In genomic region chr1:93669941-93670340, GRCm38 (mm10) we compare ENCODE assay signal across 21 mouse cellular contexts. TPM values are rescaled to one million over a fixed set of nuclear protein-coding genes. Genes with fewer than 3 reads are reported as not detected.
DNase-seq lines count a peak whose midpoint lies in the region; ATAC-seq lines count a peak whose summit lies in the region.
"Had no signal": no experiment of that assay in that cellular context is flagged by ENCODE, and none has a peak within 500 bp of the region (broad histone marks: within the 10 kb centered on the region; RNA-seq: fewer than 3 reads in every experiment).

No protein-coding gene starts in this region.

- H3K4me3 ChIP-seq in heart, embryonic 13.5 days, result no peak overlapping the region
- no peak overlapping the region for H3K4me3 ChIP-seq in midbrain, embryonic 13.5 days (replicated peaks)
- no peak overlapping the region for H3K4me3 ChIP-seq in midbrain, embryonic 14.5 days (replicated peaks; ENCODE audit: low read depth, low read length)
- H3K4me3 ChIP-seq: embryonic facial prominence, embryonic 12.5 days had no signal

- H3K36me3 ChIP-seq in heart, embryonic 13.5 days, result no peaks in the 10 kb centered on the region
- H3K36me3 ChIP-seq in midbrain, embryonic 13.5 days, result no peaks in the 10 kb centered on the region
- no peaks in the 10 kb centered on the region for H3K36me3 ChIP-seq in midbrain, embryonic 14.5 days (ENCODE audit: control insufficient read depth, insufficient read depth, low read length)
- H3K36me3 ChIP-seq: embryonic facial prominence, embryonic 12.5 days; embryonic facial prominence, embryonic 15.5 days; G1E; hindbrain, embryonic 13.5 days had no signal

- H3K9ac ChIP-seq in heart, embryonic 13.5 days, result no peak overlapping the region
- H3K9ac ChIP-seq in midbrain, embryonic 13.5 days (replicated peaks), result no peak overlapping the region
- H3K9ac ChIP-seq in midbrain, embryonic 14.5 days (replicated peaks; ENCODE audit: low read length), result no peak overlapping the region
- H3K9ac ChIP-seq: embryonic facial prominence, embryonic 15.5 days had no signal

- DNase-seq in heart, adult 18-20 months, result no peak
- no peak for DNase-seq in midbrain, embryonic 14.5 days
- DNase-seq in retina, postnatal 1 day, result peak; percentile 57
- DNase-seq in cerebellum, postnatal 14 days, result no peak
- DNase-seq: adrenal gland, postnatal 10 days; adrenal gland, postnatal 36 days; B cell, adult 2 months; cerebellum, adult 18-20 months; cerebellum, adult 9-10 months; cerebellum, postnatal 25 days; gastrocnemius, postnatal 10 days; gastrocnemius, postnatal 36 days had no signal

- H3K4me1 ChIP-seq in heart, embryonic 13.5 days, result peaks cover 23% of the 10 kb centered on the region
- H3K4me1 ChIP-seq in midbrain, embryonic 13.5 days (replicated peaks), result peaks cover 15% of the 10 kb centered on the region
- peaks cover 9% of the 10 kb centered on the region; the same call in 1 of the 2 replicates for H3K4me1 ChIP-seq in midbrain, embryonic 14.5 days (ENCODE audit: control insufficient read depth, insufficient read depth, low read length)

- no peak for ATAC-seq in heart, embryonic 13.5 days (ENCODE audit: extremely low read depth, insufficient number of reproducible peaks, low FRiP score, low TSS enrichment)
- ATAC-seq in midbrain, embryonic 13.5 days, result no peak
- ATAC-seq in midbrain, embryonic 14.5 days (ENCODE audit: low FRiP score, low TSS enrichment), result no peak
- ATAC-seq: inflammation-experienced regulatory T-cells, adult 6 months; Patski had no signal

- no peak overlapping the region for H3K27ac ChIP-seq in heart, embryonic 13.5 days (replicated peaks)
- no peak overlapping the region for H3K27ac ChIP-seq in midbrain, embryonic 13.5 days
- H3K27ac ChIP-seq in midbrain, embryonic 14.5 days (replicated peaks; ENCODE audit: low read depth, low read length), result no peak overlapping the region
- H3K27ac ChIP-seq: embryonic facial prominence, embryonic 12.5 days; embryonic facial prominence, embryonic 15.5 days had no signal

- H3K9me3 ChIP-seq in heart, embryonic 13.5 days, result no peaks in the 10 kb centered on the region
- H3K9me3 ChIP-seq in midbrain, embryonic 13.5 days, result no peaks in the 10 kb centered on the region; the same call in 1 of the 2 replicates
- no peaks in the 10 kb centered on the region for H3K9me3 ChIP-seq in midbrain, embryonic 14.5 days (ENCODE audit: control insufficient read depth, low read length)
- H3K9me3 ChIP-seq: embryonic facial prominence, embryonic 12.5 days; embryonic facial prominence, embryonic 15.5 days; hindbrain, embryonic 13.5 days had no signal

- no peaks in the 10 kb centered on the region for H3K27me3 ChIP-seq in heart, embryonic 13.5 days (replicated peaks)
- peaks cover 5% of the 10 kb centered on the region; the same call in 1 of the 2 replicates for H3K27me3 ChIP-seq in midbrain, embryonic 13.5 days
- no peaks in the 10 kb centered on the region for H3K27me3 ChIP-seq in midbrain, embryonic 14.5 days (ENCODE audit: control insufficient read depth, insufficient read depth, low read length)
- H3K27me3 ChIP-seq: CH12.LX; embryonic facial prominence, embryonic 12.5 days; embryonic facial prominence, embryonic 15.5 days; hindbrain, embryonic 13.5 days; Patski had no signal

- H3K4me2 ChIP-seq in heart, embryonic 13.5 days, result peak overlapping the region; percentile 83; the same call in 1 of the 2 replicates
- peak overlapping the region; percentile 59; the same call in 1 of the 2 replicates for H3K4me2 ChIP-seq in midbrain, embryonic 13.5 days (replicated peaks)
- no peak overlapping the region for H3K4me2 ChIP-seq in midbrain, embryonic 14.5 days (ENCODE audit: low read length)

RNA-seq across cellular contexts. Expression of gene Stk25, which starts 11.5 kb away (rescaled TPM):
- polyA plus RNA-seq in heart, embryonic 13.5 days (2015; fragmentation: Nextera tagmentation; extraction: Ambion mirVana), result 132 and 138 TPM in 2 replicates
- total RNA-seq in heart, adult 18-20 months (2021), result 10 to 100 TPM; 83.8 to 86.6 TPM
- 280 and 291 TPM in 2 replicates for polyA plus RNA-seq in midbrain, embryonic 13.5 days (2015; fragmentation: Nextera tagmentation; extraction: Ambion mirVana)
- 357 and 370 TPM in 2 replicates for polyA plus RNA-seq in midbrain, embryonic 14.5 days (2014; fragmentation: Nextera tagmentation; extraction: Ambion mirVana)

RNA-seq across cellular contexts. Expression of gene Bok, which starts 15.5 kb away (rescaled TPM):
- 40.2 and 51.6 TPM in 2 replicates for polyA plus RNA-seq in heart, embryonic 13.5 days (2015; fragmentation: Nextera tagmentation; extraction: Ambion mirVana)
- total RNA-seq in heart, adult 18-20 months (2021), result 1 to 10 TPM; 3.3 to 4.3 TPM
- polyA plus RNA-seq in midbrain, embryonic 13.5 days (2015; fragmentation: Nextera tagmentation; extraction: Ambion mirVana), result 59.1 and 61.2 TPM in 2 replicates
- 77.6 and 87.4 TPM in 2 replicates for polyA plus RNA-seq in midbrain, embryonic 14.5 days (2014; fragmentation: Nextera tagmentation; extraction: Ambion mirVana)
- total RNA-seq: G1E had no signal
- polyA plus RNA-seq: G1E; inflammation-experienced regulatory T-cells, adult 6 months had no signal
